Mouse (Mus musculus) adrenal gland, adult 2 months (tissue): ENCODE measurements around the gene Gm28041. TPM values are rescaled to one million over a fixed set of nuclear protein-coding genes. Genes with fewer than 3 reads are reported as not detected.

ENCODE experiments used
- polyA plus RNA-seq: library from polyadenylated mRNA; depleted of rRNA; stranded (reverse); fragments of >200 nt; gene quantifications from 2 replicates; pipeline ENCODE4 v1.2.3, GENCODE M21; 2012; rRNA removed
- total RNA-seq, 2 experiments: library from RNA; stranded (reverse); gene quantifications; 2 replicates each; pipeline ENCODE4 v1.2.3; 2021

The Gm28041 gene
- total and polyA plus RNA-seq, 3 experiments: 1.1 TPM; not detected in 1

Other genes with a start within 250 kb of the Gm28041 start
- gene Rsl1, start 202.6 kb downstream of the Gm28041 start, total RNA-seq: 1 to 10 TPM; 5.6 to 6.0 TPM
- gene Rsl1, start 202.6 kb downstream of the Gm28041 start, polyA plus RNA-seq: 0.36 and 0.73 TPM in 2 replicates
- 1 to 10 TPM; 1.9 to 2.4 TPM for gene Zfp455, start 181.2 kb downstream of the Gm28041 start, total RNA-seq
- gene Zfp455, start 181.2 kb downstream of the Gm28041 start, polyA plus RNA-seq: not detected in 2 replicates
- 1 to 10 TPM; 3.4 to 3.6 TPM for gene Zfp458, start 97.3 kb downstream of the Gm28041 start, total RNA-seq
- 0.09 and 0.13 TPM in 2 replicates for gene Zfp458, start 97.3 kb downstream of the Gm28041 start, polyA plus RNA-seq
- gene Zfp457, start 69.2 kb downstream of the Gm28041 start, total RNA-seq: 1 to 10 TPM; 3.3 to 4.6 TPM
- 0.15 and 0.73 TPM in 2 replicates for gene Zfp457, start 69.2 kb downstream of the Gm28041 start, polyA plus RNA-seq
- gene Zfp595, start 43.2 kb downstream of the Gm28041 start, total RNA-seq: 1 to 10 TPM; 3.8 to 5.7 TPM
- gene Zfp595, start 43.2 kb downstream of the Gm28041 start, polyA plus RNA-seq: 0.10 and 0.12 TPM in 2 replicates
- 1 to 10 TPM; 1.2 to 1.8 TPM for gene Gm28044, start 15.2 kb downstream of the Gm28041 start, total RNA-seq
- gene Gm28044, start 15.2 kb downstream of the Gm28041 start, polyA plus RNA-seq: not detected in 2 replicates
- 1 to 10 TPM; 2.6 to 2.8 TPM for gene Zfp953, start 15.1 kb downstream of the Gm28041 start, total RNA-seq
- 0.04 and 0.06 TPM in 2 replicates for gene Zfp953, start 15.1 kb downstream of the Gm28041 start, polyA plus RNA-seq
- gene Zfp456, start 77 bp upstream of the Gm28041 start, total RNA-seq: 1 to 10 TPM in 1 of 2 experiments, under 1 TPM in 1; 0.98 to 1.4 TPM
- not detected in 2 replicates for gene Zfp456, start 77 bp upstream of the Gm28041 start, polyA plus RNA-seq
- 1 to 10 TPM; 3.5 to 4.7 TPM for gene Zfp429, start 24.1 kb upstream of the Gm28041 start, total RNA-seq
- 1.4 TPM in 1 of 2 replicates, not detected in the other for gene Zfp429, start 24.1 kb upstream of the Gm28041 start, polyA plus RNA-seq
- gene Zfp459, start 45.7 kb upstream of the Gm28041 start, total RNA-seq: 1 to 10 TPM in 1 of 2 experiments, under 1 TPM in 1; 0.29 to 3.9 TPM
- 0.02 TPM in 1 of 2 replicates, not detected in the other for gene Zfp459, start 45.7 kb upstream of the Gm28041 start, polyA plus RNA-seq
- gene Zfp874a, start 75.9 kb upstream of the Gm28041 start, total RNA-seq: 10 to 100 TPM; 16.5 to 20.0 TPM
- 0.44 and 0.46 TPM in 2 replicates for gene Zfp874a, start 75.9 kb upstream of the Gm28041 start, polyA plus RNA-seq
- 10 to 100 TPM; 16.1 to 17.3 TPM for gene Zfp874b, start 108.5 kb upstream of the Gm28041 start, total RNA-seq
- gene Zfp874b, start 108.5 kb upstream of the Gm28041 start, polyA plus RNA-seq: 0.28 and 0.95 TPM in 2 replicates
- gene Zfp58, start 124.8 kb upstream of the Gm28041 start, total RNA-seq: 1 to 10 TPM; 7.5 to 7.6 TPM
- gene Zfp58, start 124.8 kb upstream of the Gm28041 start, polyA plus RNA-seq: 0.17 and 0.20 TPM in 2 replicates
- gene Gm26965, start 150.4 kb upstream of the Gm28041 start, total RNA-seq: not detected
- gene Gm26965, start 150.4 kb upstream of the Gm28041 start, polyA plus RNA-seq: not detected in 2 replicates
- 10 to 100 TPM; 23.1 to 24.2 TPM for gene Zfp87, start 150.4 kb upstream of the Gm28041 start, total RNA-seq
- 3.0 and 4.2 TPM in 2 replicates for gene Zfp87, start 150.4 kb upstream of the Gm28041 start, polyA plus RNA-seq
- gene Zfp748, start 178.1 kb upstream of the Gm28041 start, total RNA-seq: 1 to 10 TPM; 9.0 to 9.3 TPM
- gene Zfp748, start 178.1 kb upstream of the Gm28041 start, polyA plus RNA-seq: 0.66 and 0.75 TPM in 2 replicates
- 1 to 10 TPM; 6.4 to 7.8 TPM for gene Zfp729b, start 234.0 kb upstream of the Gm28041 start, total RNA-seq
- 0.03 and 0.09 TPM in 2 replicates for gene Zfp729b, start 234.0 kb upstream of the Gm28041 start, polyA plus RNA-seq